Mouse (Mus musculus): ENCODE results near the gene Phf6. TPM values are rescaled to one million over a fixed set of nuclear protein-coding genes. Genes with fewer than 3 reads are reported as not detected.

Phf6 gene
- polyA plus RNA-seq, 1 experiment from 2014 or later, result 16.3 TPM

DNA sequence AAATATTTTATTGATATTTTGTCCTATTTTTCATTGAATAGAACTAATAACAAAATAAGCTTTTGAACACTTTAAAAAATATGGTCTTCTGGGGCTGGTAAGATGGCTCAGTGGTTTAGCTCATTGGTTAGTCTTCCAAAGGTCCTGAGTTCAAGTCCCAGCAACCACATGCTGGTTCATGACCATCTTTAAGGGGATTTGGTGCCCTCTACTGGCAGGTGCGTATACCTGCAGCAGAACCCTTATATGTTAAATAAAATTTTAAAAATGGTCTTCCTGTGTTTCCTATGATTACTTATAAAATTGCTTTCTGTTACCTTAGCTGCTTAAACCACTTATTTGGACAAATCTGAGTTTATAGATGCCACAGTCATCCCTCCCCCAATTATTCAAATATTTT, 16.8 kb downstream of the Phf6 start:
- WGBS, result 30% methylated on average over 1 of the region's 1 CpGs
- Histone ChIP-seq H3K36me3 (ENCODE audit: control insufficient read depth, insufficient read depth) (no peaks in the 10 kb centered on the region), H3K4me2 (ENCODE audit: low read depth, low read length) (no peak overlapping the region), H3K4me1 (ENCODE audit: control insufficient read depth, insufficient read depth, low read length) (no peaks in the 10 kb centered on the region), H3K4me3 (ENCODE audit: low read length) (no peak overlapping the region), H3K9ac (ENCODE audit: low read length) (no peak overlapping the region), H3K9me3 (replicated peaks; ENCODE audit: control insufficient read depth, low read length) (no peaks in the 10 kb centered on the region), H3K27ac (ENCODE audit: low read length) (no peak overlapping the region), H3K27me3 (ENCODE audit: control insufficient read depth, insufficient read depth, low read length) (no peaks in the 10 kb centered on the region)
- ATAC-seq (replicated peaks; ENCODE audit: extremely low read depth, insufficient read depth, low FRiP score), result no peak

DNA sequence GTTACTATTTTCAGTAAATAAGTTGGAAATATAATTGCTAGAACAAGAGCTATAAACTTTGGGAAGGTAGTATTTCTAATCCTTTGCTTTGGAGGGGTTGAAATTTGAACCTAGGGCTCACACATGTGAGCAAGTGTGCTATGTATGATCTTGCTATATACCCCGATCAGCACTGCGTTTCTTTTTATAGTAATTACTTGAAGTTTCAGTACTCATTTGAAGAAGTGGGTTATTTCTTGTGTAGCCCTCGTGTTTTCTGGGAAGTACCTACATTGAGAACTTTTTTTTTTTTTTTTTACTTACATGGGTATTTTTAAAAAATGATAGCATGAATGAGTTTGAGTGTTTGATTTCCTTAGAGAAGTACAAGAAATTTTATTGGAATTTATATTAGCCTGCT, 17.7 kb downstream of the Phf6 start:
- no peak overlapping the region for H3K9ac ChIP-seq (ENCODE audit: low read length)
- H3K27me3 ChIP-seq (ENCODE audit: control insufficient read depth, insufficient read depth, low read length), result no peaks in the 10 kb centered on the region
- 80% methylated on average over 3 of the region's 3 CpGs for WGBS
- H3K4me2 ChIP-seq (ENCODE audit: low read depth, low read length), result no peak overlapping the region
- no peak overlapping the region for H3K27ac ChIP-seq (ENCODE audit: low read length)
- H3K9me3 ChIP-seq (replicated peaks; ENCODE audit: control insufficient read depth, low read length), result no peaks in the 10 kb centered on the region
- no peak for ATAC-seq (replicated peaks; ENCODE audit: extremely low read depth, insufficient read depth, low FRiP score)
- no peaks in the 10 kb centered on the region for H3K36me3 ChIP-seq (ENCODE audit: control insufficient read depth, insufficient read depth)
- no peaks in the 10 kb centered on the region for H3K4me1 ChIP-seq (ENCODE audit: control insufficient read depth, insufficient read depth, low read length)
- no peak overlapping the region for H3K4me3 ChIP-seq (ENCODE audit: low read length)

DNA sequence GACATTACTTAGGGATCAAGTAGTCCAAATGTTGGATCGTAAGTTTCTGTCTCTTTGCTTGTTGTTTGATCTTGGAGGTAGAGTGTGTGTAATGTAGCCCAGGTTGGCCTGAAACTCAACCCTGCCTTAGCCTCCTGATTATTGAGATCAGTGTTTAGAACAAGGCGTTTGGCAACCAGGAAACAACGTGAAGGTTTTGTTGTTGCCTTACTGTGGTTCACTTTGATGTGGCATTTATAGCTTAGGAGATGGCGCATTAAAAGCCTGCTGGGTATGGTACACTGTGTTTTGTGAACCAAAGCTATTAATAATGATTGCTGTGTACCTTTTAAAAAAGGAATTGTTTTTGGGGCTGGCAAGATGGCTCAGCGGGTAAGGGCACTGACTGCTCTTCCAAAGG, 18.1 kb downstream of the Phf6 start:
- no peak for ATAC-seq (replicated peaks; ENCODE audit: extremely low read depth, insufficient read depth, low FRiP score)
- no peaks in the 10 kb centered on the region for H3K36me3 ChIP-seq (ENCODE audit: control insufficient read depth, insufficient read depth)
- H3K27me3 ChIP-seq (ENCODE audit: control insufficient read depth, insufficient read depth, low read length), result no peaks in the 10 kb centered on the region
- no peak overlapping the region for H3K9ac ChIP-seq (ENCODE audit: low read length)
- H3K4me3 ChIP-seq (ENCODE audit: low read length), result no peak overlapping the region
- H3K4me1 ChIP-seq (ENCODE audit: control insufficient read depth, insufficient read depth, low read length), result no peaks in the 10 kb centered on the region
- WGBS, result 90% methylated on average over 5 of the region's 5 CpGs
- H3K9me3 ChIP-seq (replicated peaks; ENCODE audit: control insufficient read depth, low read length), result no peaks in the 10 kb centered on the region
- no peak overlapping the region for H3K27ac ChIP-seq (ENCODE audit: low read length)
- H3K4me2 ChIP-seq (ENCODE audit: low read depth, low read length), result no peak overlapping the region

DNA sequence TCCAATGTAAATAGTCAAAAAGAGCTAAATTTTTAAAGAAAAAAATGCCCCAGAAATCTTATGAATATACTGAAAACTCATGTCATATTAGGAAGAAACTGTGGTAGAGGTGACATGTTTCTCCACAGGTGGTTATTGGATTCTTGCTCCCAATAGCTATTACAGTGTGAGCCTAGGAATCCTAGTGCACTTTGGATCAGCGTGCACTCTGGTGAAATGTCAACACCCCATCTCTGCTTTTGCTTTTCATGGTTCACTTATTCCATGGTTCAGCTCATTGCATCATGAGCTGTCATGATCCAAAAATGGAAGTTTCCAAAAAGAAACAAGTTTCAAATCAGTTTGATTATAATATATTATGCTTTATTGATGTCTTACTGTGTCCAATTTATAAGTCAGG, 20.1 kb downstream of the Phf6 start:
- WGBS, result 72% methylated on average over 1 of the region's 1 CpGs
- ATAC-seq (replicated peaks; ENCODE audit: extremely low read depth, insufficient read depth, low FRiP score), result no peak
- no peaks in the 10 kb centered on the region for H3K4me1 ChIP-seq (ENCODE audit: control insufficient read depth, insufficient read depth, low read length)

DNA sequence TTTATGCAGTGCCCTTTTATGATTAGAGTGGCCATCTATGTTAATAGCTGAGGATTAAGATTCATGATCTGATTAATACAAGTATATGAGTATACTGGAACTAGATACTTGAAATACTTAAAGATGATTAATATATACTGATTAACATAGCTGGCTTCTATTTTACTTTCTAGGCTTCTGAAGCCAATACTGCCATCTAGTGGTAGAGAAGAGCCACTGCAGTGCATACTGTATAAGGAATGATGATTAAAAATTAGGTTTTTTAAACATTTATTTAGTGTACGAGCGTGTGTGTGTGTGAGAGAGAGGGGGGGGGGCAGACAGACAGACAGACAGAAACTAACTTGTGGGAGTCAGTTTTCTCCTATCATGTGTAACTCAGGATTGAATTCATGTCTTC, 22.4 kb downstream of the Phf6 start:
- WGBS, result 41% methylated on average over 2 of the region's 2 CpGs
- ATAC-seq (replicated peaks; ENCODE audit: extremely low read depth, insufficient read depth, low FRiP score), result no peak
- no peaks in the 10 kb centered on the region for H3K9me3 ChIP-seq (replicated peaks; ENCODE audit: control insufficient read depth, low read length)
- no peak overlapping the region for H3K4me2 ChIP-seq (ENCODE audit: low read depth, low read length)
- no peaks in the 10 kb centered on the region for H3K27me3 ChIP-seq (ENCODE audit: control insufficient read depth, insufficient read depth, low read length)
- no peak overlapping the region for H3K9ac ChIP-seq (ENCODE audit: low read length)
- no peaks in the 10 kb centered on the region for H3K4me1 ChIP-seq (ENCODE audit: control insufficient read depth, insufficient read depth, low read length)
- H3K36me3 ChIP-seq (ENCODE audit: control insufficient read depth, insufficient read depth), result no peaks in the 10 kb centered on the region
- H3K27ac ChIP-seq (ENCODE audit: low read length), result no peak overlapping the region
- H3K4me3 ChIP-seq (ENCODE audit: low read length), result no peak overlapping the region

More for the DNA sequence above, 20.1 kb downstream of the Phf6 start:
- Histone ChIP-seq H3K36me3 (ENCODE audit: control insufficient read depth, insufficient read depth) (no peaks in the 10 kb centered on the region), H3K4me3 (ENCODE audit: low read length) (no peak overlapping the region), H3K27ac (ENCODE audit: low read length) (no peak overlapping the region), H3K4me2 (ENCODE audit: low read depth, low read length) (no peak overlapping the region), H3K9me3 (replicated peaks; ENCODE audit: control insufficient read depth, low read length) (no peaks in the 10 kb centered on the region), H3K27me3 (ENCODE audit: control insufficient read depth, insufficient read depth, low read length) (no peaks in the 10 kb centered on the region), H3K9ac (ENCODE audit: low read length) (no peak overlapping the region)

DNA sequence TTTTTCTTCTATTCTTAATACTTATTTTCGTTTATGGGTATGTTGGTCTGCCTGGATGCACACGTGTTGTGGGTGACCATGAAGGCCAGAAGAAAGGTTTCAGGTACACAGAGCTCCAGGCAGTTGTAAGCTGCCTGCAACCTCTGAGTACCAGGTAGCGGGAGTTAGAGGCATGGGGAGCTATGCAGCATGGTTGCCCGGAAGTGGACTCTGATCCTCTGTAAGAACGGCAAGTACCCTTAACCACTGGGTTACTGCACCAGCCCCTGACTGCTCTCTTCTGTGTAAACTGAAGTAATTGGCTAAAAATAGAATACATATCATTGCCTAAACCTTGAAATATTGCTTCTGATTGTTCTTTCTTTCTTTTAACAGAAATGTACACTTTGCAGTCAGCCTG, 33.4 kb downstream of the Phf6 start:
- no peaks in the 10 kb centered on the region for H3K9me3 ChIP-seq (replicated peaks; ENCODE audit: control insufficient read depth, low read length)
- H3K4me2 ChIP-seq (ENCODE audit: low read depth, low read length), result no peak overlapping the region
- WGBS, result 73% methylated on average over 5 of the region's 5 CpGs
- ATAC-seq (replicated peaks; ENCODE audit: extremely low read depth, insufficient read depth, low FRiP score), result no peak
- no peak overlapping the region for H3K9ac ChIP-seq (ENCODE audit: low read length)
- H3K36me3 ChIP-seq (ENCODE audit: control insufficient read depth, insufficient read depth), result peaks cover 12% of the 10 kb centered on the region; the same call in 1 of the 2 replicates
- no peaks in the 10 kb centered on the region for H3K4me1 ChIP-seq (ENCODE audit: control insufficient read depth, insufficient read depth, low read length)
- no peak overlapping the region for H3K4me3 ChIP-seq (ENCODE audit: low read length)
- H3K27me3 ChIP-seq (ENCODE audit: control insufficient read depth, insufficient read depth, low read length), result no peaks in the 10 kb centered on the region
- H3K27ac ChIP-seq (ENCODE audit: low read length), result no peak overlapping the region

DNA sequence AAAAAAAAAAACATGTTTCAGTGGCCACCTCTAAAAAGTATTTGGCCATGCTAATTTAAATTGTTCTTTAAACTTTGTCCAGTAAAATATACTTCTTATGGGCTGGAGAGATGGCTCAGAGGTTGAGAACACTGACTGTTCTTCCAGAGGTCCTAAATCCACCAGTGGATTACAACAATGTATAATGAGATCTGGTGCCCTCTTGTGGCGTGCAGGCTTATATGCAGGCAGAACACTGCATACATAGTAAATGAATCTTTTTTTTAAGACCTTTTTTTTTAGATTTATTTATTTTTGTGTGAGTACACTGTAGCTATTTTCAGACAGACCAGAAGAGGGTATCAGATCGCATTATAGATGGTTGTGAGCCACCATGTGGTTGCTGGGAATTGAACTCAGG, 37.6 kb downstream of the Phf6 start:
- 57% methylated on average over 2 of the region's 2 CpGs for WGBS
- H3K9me3 ChIP-seq (replicated peaks; ENCODE audit: control insufficient read depth, low read length), result no peaks in the 10 kb centered on the region
- no peak overlapping the region for H3K9ac ChIP-seq (ENCODE audit: low read length)
- no peak for ATAC-seq (replicated peaks; ENCODE audit: extremely low read depth, insufficient read depth, low FRiP score)
- H3K4me1 ChIP-seq (ENCODE audit: control insufficient read depth, insufficient read depth, low read length), result no peaks in the 10 kb centered on the region
- no peak overlapping the region for H3K4me2 ChIP-seq (ENCODE audit: low read depth, low read length)
- no peak overlapping the region for H3K27ac ChIP-seq (ENCODE audit: low read length)
- H3K27me3 ChIP-seq (ENCODE audit: control insufficient read depth, insufficient read depth, low read length), result no peaks in the 10 kb centered on the region
- no peak overlapping the region for H3K4me3 ChIP-seq (ENCODE audit: low read length)
- H3K36me3 ChIP-seq (ENCODE audit: control insufficient read depth, insufficient read depth), result peaks cover 5% of the 10 kb centered on the region; the same call in 1 of the 2 replicates

DNA sequence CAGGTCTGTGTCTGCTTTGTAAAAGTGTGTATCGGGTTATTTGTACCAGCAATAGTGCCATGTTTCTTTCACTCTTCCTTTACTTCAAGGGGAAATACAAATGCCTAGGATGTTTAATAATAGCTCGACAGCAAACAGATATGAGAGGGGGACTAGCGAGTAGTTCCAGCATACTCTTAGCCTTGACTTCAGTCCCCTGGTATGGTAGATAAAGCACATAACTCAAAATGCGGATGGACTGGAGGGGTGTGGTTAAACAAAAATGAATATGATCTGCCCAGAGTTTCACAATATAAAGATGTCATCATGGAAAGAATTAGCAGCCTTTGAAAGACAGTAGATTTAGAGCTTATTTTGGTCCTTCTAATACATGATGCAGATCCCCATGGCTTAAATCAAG, 44.9 kb downstream of the Phf6 start:
- Histone ChIP-seq H3K36me3 (ENCODE audit: control insufficient read depth, insufficient read depth) (peaks cover 2% of the 10 kb centered on the region; the same call in 1 of the 2 replicates), H3K4me1 (ENCODE audit: control insufficient read depth, insufficient read depth, low read length) (no peaks in the 10 kb centered on the region), H3K9me3 (replicated peaks; ENCODE audit: control insufficient read depth, low read length) (no peaks in the 10 kb centered on the region), H3K9ac (ENCODE audit: low read length) (no peak overlapping the region), H3K27me3 (ENCODE audit: control insufficient read depth, insufficient read depth, low read length) (no peaks in the 10 kb centered on the region), H3K27ac (ENCODE audit: low read length) (peak overlapping the region; percentile 62), H3K4me2 (ENCODE audit: low read depth, low read length) (no peak overlapping the region), H3K4me3 (ENCODE audit: low read length) (no peak overlapping the region)
- ATAC-seq (replicated peaks; ENCODE audit: extremely low read depth, insufficient read depth, low FRiP score), result no peak
- 51% methylated on average over 4 of the region's 4 CpGs for WGBS

DNA sequence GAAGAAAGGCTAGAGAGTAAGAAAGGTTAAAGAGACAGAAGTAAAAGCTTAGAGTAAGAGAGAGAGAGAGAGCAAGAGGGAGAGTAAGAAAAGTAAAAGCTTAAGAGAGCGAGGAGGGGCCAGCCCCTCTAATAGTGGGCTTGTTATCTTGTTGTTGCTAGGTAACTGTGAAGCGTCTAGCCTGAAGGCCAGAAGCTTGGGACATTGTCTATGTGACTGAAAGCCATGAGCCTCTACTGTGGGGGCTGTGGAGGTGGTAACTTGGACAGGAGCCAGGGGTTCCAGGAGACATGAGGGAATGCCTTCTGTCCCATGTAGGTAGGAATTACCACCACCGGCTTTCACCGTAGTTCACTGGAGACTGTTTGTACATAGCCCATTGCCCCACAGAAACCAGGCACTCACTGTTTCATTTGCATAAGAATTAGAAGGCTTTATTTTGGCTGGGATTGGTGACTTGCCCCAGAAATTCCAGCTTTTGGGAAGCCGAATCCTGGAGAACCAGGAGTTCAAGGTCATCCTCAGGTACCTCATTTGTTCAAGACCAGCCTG, 49.6 kb downstream of the Phf6 start:
- no peak overlapping the region for H3K4me3 ChIP-seq (ENCODE audit: low read length)
- H3K4me1 ChIP-seq (ENCODE audit: control insufficient read depth, insufficient read depth, low read length), result no peaks in the 10 kb centered on the region
- no peak overlapping the region for H3K4me2 ChIP-seq (ENCODE audit: low read depth, low read length)
- WGBS, result 44% methylated on average over 5 of the region's 5 CpGs
- H3K36me3 ChIP-seq (ENCODE audit: control insufficient read depth, insufficient read depth), result no peaks in the 10 kb centered on the region
- peak; percentile 69 for ATAC-seq (replicated peaks; ENCODE audit: extremely low read depth, insufficient read depth, low FRiP score)
- no peaks in the 10 kb centered on the region for H3K27me3 ChIP-seq (ENCODE audit: control insufficient read depth, insufficient read depth, low read length)
- H3K9me3 ChIP-seq (replicated peaks; ENCODE audit: control insufficient read depth, low read length), result no peaks in the 10 kb centered on the region
- no peak overlapping the region for H3K9ac ChIP-seq (ENCODE audit: low read length)
- peak overlapping the region; percentile 73 for H3K27ac ChIP-seq (ENCODE audit: low read length)

All from heart, embryonic 16.5 days (tissue).